Mouse (Mus musculus) limb, embryonic 13.5 days (tissue): ENCODE measurements around the gene Chac1. TPM values are rescaled to one million over a fixed set of nuclear protein-coding genes. Genes with fewer than 3 reads are reported as not detected.

ENCODE experiments used
- ATAC-seq: fragments of 200-750 bp; cut with Nextera tagmentation; 2 replicates; pipeline ENCODE4 v1.8.0; 2017; ENCODE audit warnings: low read depth, moderate number of reproducible peaks, moderate TSS enrichment; ENCODE audit not compliant: low FRiP score
- H3K27ac ChIP-seq: fragments of 300-500 bp; sonication (generic); 2 replicates; pipeline ENCODE4 v1.5.1; 2015; ENCODE audit warnings: inconsistent platforms, mild to moderate bottlenecking, moderate library complexity
- H3K27me3 ChIP-seq: fragments of 300-500 bp; sonication (generic); 2 replicates; pipeline ENCODE4 v1.6.1; 2015; ENCODE audit warnings: mild to moderate bottlenecking, inconsistent platforms
- H3K36me3 ChIP-seq: fragments of 300-500 bp; sonication (generic); 2 replicates; pipeline ENCODE4 v1.6.1; 2015; ENCODE audit warnings: inconsistent platforms, mild to moderate bottlenecking, moderate library complexity
- H3K4me1 ChIP-seq: fragments of 300-500 bp; sonication (generic); 2 replicates; pipeline ENCODE4 v1.6.1; 2015; ENCODE audit warnings: inconsistent platforms
- H3K4me2 ChIP-seq: fragments of 300-500 bp; sonication (generic); replicated peaks from 2 replicates; pipeline ENCODE4 v1.6.1; 2015; ENCODE audit warnings: inconsistent platforms, mild to moderate bottlenecking, moderate library complexity
- H3K4me3 ChIP-seq: fragments of 300-500 bp; sonication (generic); 2 replicates; pipeline ENCODE4 v1.5.1; 2015; ENCODE audit warnings: moderate library complexity, mild to moderate bottlenecking, inconsistent platforms
- H3K9ac ChIP-seq: fragments of 300-500 bp; sonication (generic); 2 replicates; pipeline ENCODE4 v1.6.1; 2015; ENCODE audit warnings: mild to moderate bottlenecking, inconsistent platforms
- H3K9me3 ChIP-seq: fragments of 300-500 bp; sonication (generic); 2 replicates; pipeline ENCODE4 v1.6.1; 2016; ENCODE audit warnings: inconsistent platforms
- WGBS: fragments of 180-500 bp; shearing (Covaris S2); methylation state at CpG from one replicate; pipeline ENCODE4 v1.1.7; 2015; 5-methylcytosine and 5-hydroxymethylcytosine counted together
- polyA plus RNA-seq: library from polyadenylated mRNA; unstranded; fragments of >200 nt; fragmentation: Nextera tagmentation; extraction: Ambion mirVana; gene quantifications from 2 replicates; pipeline ENCODE4 v1.2.1, GENCODE M21; 2015

Chac1 gene
- polyA plus RNA-seq, 1 experiment from 2014 or later = 0.70 TPM

DNA sequence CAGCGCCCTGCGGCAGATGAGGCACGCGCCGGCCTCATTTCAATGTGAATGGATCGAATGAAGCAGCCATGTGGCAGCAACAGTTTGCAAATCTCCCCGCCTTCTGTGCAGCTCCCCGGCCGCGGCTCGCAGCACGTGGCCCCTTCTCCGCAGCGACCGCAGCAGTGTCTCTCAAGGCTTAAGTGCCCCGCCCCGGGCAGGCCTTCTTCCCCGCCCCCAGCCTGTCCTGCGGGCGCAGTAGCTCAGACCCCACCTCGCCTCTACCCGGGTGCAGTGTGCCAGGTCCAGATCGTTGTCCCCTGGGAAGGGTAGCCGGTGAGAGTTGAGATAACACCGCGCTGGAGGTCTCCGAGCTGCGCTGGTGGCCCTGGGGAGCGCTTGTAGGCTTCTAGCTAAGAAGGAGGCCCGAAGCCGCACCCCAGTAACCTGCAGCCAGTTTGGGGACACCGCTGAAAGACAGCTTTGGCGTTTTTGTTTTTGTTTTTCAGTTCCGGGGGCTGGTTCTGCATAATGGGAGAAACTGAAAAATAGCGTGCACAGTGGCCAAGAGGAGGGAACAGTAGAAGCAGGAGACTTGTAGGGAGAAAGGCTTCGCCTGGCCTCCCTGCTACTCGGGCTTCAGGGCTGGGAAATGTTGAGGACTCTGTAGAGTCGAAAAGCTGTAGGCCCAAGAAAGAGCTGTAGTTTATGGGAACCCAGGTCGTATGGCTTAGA is 28.3 kb upstream of the Chac1 start:
- Histone ChIP-seq H3K36me3 (no peaks in the 10 kb centered on the region), H3K9me3 (no peaks in the 10 kb centered on the region), H3K4me2 (peak overlapping the region; percentile 73), H3K27me3 (peaks cover 82% of the 10 kb centered on the region), H3K4me3 (peak overlapping the region; percentile 40), H3K9ac (peak overlapping the region; percentile 61), H3K4me1 (peaks cover 58% of the 10 kb centered on the region), H3K27ac (no peak overlapping the region)
- no peak for ATAC-seq
- 6% methylated on average over 39 of the region's 39 CpGs for WGBS

DNA sequence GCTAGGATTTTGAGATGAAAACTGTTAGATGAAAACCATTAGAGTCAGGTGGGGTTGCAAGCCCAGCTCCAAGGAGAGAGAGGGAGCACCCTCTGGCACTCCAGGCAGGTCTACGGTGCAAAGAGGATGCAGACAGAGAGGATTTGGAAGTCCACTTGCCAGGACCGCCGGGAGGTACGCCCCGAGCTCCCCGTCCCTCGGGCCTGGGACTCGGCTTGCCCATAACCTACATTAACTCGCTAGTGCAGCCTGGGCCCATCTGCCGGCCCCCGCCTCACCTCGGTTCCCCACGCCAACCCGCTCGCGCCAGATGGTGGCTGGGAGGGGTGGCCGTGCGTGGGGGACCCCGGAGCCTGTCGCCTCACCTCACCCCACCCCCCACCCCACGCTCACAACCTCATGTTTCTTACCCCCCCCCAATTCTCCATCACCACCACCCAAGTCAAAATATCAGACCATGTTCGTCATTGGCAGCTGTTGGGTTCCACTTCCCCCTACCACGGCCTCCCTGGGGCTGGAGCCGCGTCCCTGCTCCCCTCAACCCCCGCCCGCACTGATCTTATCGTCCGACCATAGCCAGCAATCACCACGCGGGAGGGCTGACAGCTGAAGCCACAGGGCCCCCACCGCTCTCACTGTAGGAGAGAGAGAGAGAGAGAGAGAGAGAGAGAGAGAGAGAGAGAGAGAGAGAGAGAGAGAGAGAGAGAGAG is 27.0 kb upstream of the Chac1 start:
- ATAC-seq = no peak
- no peaks in the 10 kb centered on the region for H3K36me3 ChIP-seq
- H3K9ac ChIP-seq = no peak overlapping the region
- H3K27me3 ChIP-seq = peaks cover 95% of the 10 kb centered on the region
- H3K27ac ChIP-seq = no peak overlapping the region
- no peaks in the 10 kb centered on the region for H3K9me3 ChIP-seq
- peak overlapping the region; percentile 51 for H3K4me3 ChIP-seq
- 2% methylated on average over 27 of the region's 32 CpGs for WGBS
- H3K4me1 ChIP-seq = peaks cover 58% of the 10 kb centered on the region
- H3K4me2 ChIP-seq = peak overlapping the region; percentile 89

DNA sequence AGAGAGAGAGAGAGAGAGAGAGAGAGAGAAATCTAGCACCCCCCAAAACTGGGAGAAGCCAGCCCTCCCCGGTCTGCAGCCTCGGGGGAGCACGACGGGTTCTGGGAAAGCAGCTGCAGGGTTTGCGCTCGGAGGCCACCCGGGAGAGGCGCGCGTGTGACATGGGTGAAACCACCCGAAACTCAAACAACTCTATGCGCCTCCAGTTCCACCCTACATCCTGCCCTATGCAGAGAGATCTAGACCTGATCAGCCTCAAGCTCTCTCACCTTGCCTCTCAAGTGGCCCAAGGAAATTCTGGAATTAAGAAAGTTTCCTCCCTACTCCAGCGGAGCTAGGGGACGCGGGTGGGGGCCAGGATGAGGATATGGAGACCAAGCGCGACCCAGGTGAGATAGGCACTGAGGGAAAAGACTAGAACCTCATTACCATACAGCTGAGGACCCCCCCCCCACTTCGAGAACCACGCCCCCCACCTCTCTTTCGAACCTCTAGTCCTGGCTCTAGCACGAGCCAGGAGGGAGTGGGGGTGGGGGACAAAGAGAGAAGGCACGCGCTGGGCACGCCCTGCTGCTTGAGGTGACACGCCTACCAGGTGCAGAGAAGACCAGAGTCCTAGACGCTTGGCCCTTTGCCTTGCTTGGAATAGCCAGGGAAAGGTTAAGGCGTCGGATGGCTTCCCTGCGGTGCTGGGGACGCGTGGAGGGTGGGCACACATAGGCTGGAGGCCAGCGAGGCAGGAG is 26.3 kb upstream of the Chac1 start:
- Histone ChIP-seq H3K4me1 (peaks cover 58% of the 10 kb centered on the region), H3K9me3 (no peaks in the 10 kb centered on the region), H3K4me3 (peak overlapping the region; percentile 51), H3K4me2 (peak overlapping the region; percentile 89), H3K36me3 (no peaks in the 10 kb centered on the region), H3K27me3 (peaks cover 97% of the 10 kb centered on the region), H3K27ac (no peak overlapping the region), H3K9ac (no peak overlapping the region)
- ATAC-seq = no peak
- WGBS = under 1% methylated on average over 32 of the region's 32 CpGs

DNA sequence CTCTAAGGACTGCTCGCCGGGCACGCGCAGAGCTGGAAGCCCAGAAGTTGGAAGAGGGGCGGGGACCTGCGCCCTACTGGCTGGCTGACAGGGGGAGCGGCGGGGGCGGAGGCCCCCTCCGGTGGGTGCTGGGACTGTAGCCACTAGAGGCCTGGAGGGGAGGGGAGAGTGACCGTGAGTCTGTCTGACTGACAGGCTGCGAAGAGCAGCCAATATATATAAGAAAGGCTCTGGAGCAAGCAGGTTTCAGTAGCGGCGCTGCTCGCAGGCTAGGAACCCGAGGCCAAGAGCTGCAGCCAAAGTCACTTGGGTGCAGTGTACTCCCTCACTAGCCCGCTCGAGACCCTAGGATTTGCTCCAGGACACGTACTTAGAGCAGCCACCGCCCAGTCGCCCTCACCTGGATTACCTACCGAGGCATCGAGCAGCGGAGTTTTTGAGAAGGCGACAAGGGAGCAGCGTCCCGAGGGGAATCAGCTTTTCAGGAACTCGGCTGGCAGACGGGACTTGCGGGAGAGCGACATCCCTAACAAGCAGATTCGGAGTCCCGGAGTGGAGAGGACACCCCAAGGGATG is 25.4 kb upstream of the Chac1 start, which contains the start of gene Dll4:
Gene Dll4 (plus strand): TSS at position 217 of the 576 bp plus-strand sequence.
- peaks cover 58% of the 10 kb centered on the region for H3K4me1 ChIP-seq
- 0 out of 2 replicates have a peak, but pooled peaks have one; percentile 21 for ATAC-seq
- WGBS = under 1% methylated on average over 32 of the region's 33 CpGs

DNA sequence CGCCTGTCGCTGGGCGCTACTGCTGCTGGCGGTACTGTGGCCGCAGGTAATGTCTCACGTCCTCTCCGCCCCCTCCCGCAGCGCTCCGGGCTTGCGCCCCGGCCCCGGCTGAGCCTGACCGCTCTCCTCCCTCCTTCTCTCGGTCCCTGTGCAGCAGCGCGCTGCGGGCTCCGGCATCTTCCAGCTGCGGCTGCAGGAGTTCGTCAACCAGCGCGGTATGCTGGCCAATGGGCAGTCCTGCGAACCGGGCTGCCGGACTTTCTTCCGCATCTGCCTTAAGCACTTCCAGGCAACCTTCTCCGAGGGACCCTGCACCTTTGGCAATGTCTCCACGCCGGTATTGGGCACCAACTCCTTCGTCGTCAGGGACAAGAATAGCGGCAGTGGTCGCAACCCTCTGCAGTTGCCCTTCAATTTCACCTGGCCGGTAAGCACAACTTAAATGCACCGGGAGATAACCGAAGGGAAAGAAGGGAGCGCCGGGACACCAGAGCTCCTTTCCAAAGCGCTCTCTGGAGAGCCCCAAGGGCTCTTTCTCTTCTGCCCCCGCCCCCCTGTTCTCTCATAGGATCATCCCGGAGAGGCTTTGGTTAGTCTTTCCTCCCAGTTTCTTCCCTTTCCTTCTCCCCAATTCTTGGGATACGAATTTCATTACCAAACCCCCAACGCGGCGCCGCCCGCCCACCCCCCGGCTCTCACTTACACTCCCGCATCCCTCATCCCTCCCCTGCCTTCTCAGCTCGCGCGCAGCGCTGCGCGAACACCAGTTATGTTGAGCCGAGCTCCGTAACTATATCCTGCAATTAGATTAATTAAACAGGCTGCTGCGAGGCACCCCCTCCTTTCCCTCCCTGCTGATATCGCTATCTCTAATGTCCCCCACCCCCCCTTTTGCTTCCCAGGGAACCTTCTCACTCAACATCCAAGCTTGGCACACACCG is 24.6 kb upstream of the Chac1 start:
- ATAC-seq = no peak
- Histone ChIP-seq H3K27ac (no peak overlapping the region), H3K9me3 (no peaks in the 10 kb centered on the region), H3K27me3 (peaks cover 99% of the 10 kb centered on the region), H3K4me3 (peak overlapping the region; percentile 51), H3K9ac (peak overlapping the region; percentile 60), H3K4me2 (peak overlapping the region; percentile 89), H3K36me3 (no peaks in the 10 kb centered on the region), H3K4me1 (peaks cover 54% of the 10 kb centered on the region)
- WGBS = under 1% methylated on average over 61 of the region's 61 CpGs

More for the DNA sequence above, 25.4 kb upstream of the Chac1 start, which contains the start of gene Dll4:
- peak within 1 kb of the TSS; percentile 51 for H3K4me3 ChIP-seq
- no peaks in the 10 kb centered on the region for H3K36me3 ChIP-seq
- H3K4me2 ChIP-seq = peak within 1 kb of the TSS; percentile 89
- no peak within 1 kb of the TSS for H3K27ac ChIP-seq
- H3K9me3 ChIP-seq = no peaks in the 10 kb centered on the region
- H3K27me3 ChIP-seq = peaks cover 99% of the 10 kb centered on the region
- peak within 1 kb of the TSS; percentile 60 for H3K9ac ChIP-seq

DNA sequence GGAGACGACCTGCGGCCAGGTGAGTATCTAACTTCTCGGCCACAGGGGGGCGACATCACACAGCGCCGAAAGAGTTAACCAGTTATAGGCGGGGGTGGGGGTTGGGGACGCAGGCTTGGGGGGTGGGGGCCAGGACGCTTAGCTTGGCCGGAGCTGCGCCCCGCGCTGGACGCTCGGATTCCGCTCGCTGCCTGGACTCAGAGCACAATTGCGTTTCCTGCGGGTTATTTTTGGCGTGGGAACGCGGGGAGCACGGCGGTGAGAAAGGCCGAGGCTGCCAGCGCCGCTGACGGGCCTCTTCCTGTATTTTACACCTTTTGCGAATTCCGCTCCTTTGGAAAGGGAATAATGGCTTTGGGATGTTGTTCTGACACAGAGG is 23.9 kb upstream of the Chac1 start:
- Histone ChIP-seq H3K4me3 (peak overlapping the region; percentile 51), H3K4me2 (peak overlapping the region; percentile 89), H3K27me3 (peaks cover 99% of the 10 kb centered on the region), H3K36me3 (no peaks in the 10 kb centered on the region), H3K9me3 (no peaks in the 10 kb centered on the region), H3K9ac (peak overlapping the region; percentile 60; the same call in 1 of the 2 replicates), H3K27ac (no peak overlapping the region), H3K4me1 (peaks cover 47% of the 10 kb centered on the region)
- WGBS = under 1% methylated on average over 30 of the region's 30 CpGs
- ATAC-seq = no peak

DNA sequence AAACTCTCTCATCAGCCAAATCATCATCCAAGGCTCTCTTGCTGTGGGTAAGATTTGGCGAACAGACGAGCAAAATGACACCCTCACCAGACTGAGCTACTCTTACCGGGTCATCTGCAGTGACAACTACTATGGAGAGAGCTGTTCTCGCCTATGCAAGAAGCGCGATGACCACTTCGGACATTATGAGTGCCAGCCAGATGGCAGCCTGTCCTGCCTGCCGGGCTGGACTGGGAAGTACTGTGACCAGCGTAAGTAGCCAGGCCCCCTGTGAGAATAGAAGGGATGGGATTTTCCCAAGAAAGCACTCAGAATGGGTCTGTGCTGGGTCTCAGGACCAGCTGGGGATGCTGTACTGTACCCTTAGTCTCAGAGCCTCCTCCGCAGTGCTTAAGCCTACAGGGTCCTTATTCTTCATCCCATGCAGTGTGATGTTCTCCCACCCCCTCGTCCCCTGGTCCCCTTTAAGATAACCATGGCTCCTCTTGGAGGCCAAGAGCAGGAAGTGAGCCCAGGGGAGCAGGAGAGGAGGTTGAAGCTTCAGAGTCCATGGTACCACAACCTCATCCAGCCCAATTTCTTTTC is 23.0 kb upstream of the Chac1 start:
- 21% methylated on average over 11 of the region's 11 CpGs for WGBS
- Histone ChIP-seq H3K4me2 (peak overlapping the region; percentile 15; the same call in 1 of the 2 replicates), H3K9ac (no peak overlapping the region)

DNA sequence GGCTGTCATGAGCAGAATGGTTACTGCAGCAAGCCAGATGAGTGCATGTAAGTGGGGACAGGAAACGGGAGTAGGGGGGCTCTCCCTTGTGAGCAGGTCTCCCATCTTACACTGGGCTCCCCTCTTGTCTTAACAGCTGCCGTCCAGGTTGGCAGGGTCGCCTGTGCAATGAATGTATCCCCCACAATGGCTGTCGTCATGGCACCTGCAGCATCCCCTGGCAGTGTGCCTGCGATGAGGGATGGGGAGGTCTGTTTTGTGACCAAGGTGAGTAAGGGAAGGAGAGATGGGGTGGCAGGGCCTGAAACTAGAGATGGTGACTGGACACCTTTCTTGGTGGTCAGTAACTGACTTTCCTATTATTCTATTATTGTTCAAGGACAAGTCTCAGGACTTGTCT is 22.5 kb upstream of the Chac1 start:
- Histone ChIP-seq H3K4me3 (peak overlapping the region; percentile 51), H3K27me3 (peaks cover 90% of the 10 kb centered on the region), H3K9me3 (no peaks in the 10 kb centered on the region), H3K27ac (no peak overlapping the region), H3K4me1 (peaks cover 38% of the 10 kb centered on the region), H3K9ac (no peak overlapping the region), H3K36me3 (no peaks in the 10 kb centered on the region), H3K4me2 (peak overlapping the region; percentile 15; the same call in 1 of the 2 replicates)
- ATAC-seq = no peak
- WGBS = 35% methylated on average over 5 of the region's 5 CpGs

More for the DNA sequence above, 23.0 kb upstream of the Chac1 start:
- no peaks in the 10 kb centered on the region for H3K9me3 ChIP-seq
- ATAC-seq = no peak
- H3K4me3 ChIP-seq = peak overlapping the region; percentile 51
- peaks cover 38% of the 10 kb centered on the region for H3K4me1 ChIP-seq
- peaks cover 95% of the 10 kb centered on the region for H3K27me3 ChIP-seq
- no peak overlapping the region for H3K27ac ChIP-seq
- no peaks in the 10 kb centered on the region for H3K36me3 ChIP-seq

DNA sequence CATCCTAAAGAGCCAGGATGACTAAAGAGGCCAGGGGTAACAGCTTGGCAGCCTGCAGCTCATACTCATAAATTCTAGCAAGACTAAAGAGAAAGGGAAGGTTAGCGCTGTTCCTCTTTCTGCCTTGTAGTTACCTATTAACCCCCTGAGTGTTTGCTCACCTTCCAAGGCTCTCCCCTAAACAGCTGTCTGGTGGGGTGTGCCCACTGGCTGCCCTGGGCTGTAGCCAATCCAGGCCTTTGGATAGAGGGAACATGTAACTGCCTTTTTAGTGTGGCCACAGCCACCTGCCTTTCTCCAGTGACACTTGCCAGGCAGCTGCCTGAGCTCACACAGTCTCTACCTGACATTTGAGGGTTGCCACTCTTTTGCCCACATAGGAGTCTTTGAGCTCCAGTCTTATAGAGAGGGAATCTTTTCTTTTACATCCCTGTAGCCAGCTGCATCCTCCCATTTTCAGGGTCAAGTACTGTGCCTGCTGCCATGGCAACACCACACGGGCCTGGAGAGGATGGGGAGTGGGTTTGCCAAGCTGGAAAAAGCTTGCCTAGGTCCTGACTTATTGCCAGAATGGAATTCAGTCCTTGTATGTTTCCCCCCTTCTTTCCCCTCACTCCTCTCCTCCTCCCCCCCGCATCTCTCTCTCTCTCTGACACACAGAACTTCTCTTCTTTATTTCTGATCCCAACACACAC is 21.8 kb upstream of the Chac1 start:
- Histone ChIP-seq H3K4me2 (no peak overlapping the region), H3K27me3 (peaks cover 83% of the 10 kb centered on the region), H3K36me3 (no peaks in the 10 kb centered on the region), H3K9ac (no peak overlapping the region), H3K4me3 (no peak overlapping the region), H3K9me3 (no peaks in the 10 kb centered on the region), H3K4me1 (peaks cover 32% of the 10 kb centered on the region), H3K27ac (no peak overlapping the region)
- no peak for ATAC-seq
- WGBS = 42% methylated on average over 3 of the region's 3 CpGs

DNA sequence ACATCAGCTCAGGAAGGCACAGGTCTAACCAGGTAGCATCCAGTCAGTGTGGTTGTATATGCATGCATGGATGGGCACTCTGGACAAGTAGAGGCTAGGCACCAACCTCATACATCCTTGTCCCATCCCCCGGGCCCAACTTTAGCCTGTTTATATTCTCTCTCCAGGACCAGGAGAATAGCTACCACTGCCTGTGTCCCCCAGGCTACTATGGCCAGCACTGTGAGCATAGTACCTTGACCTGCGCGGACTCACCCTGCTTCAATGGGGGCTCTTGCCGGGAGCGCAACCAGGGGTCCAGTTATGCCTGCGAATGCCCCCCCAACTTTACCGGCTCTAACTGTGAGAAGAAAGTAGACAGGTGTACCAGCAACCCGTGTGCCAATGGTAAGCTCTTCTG is 20.2 kb upstream of the Chac1 start:
- Histone ChIP-seq H3K4me1 (peaks cover 17% of the 10 kb centered on the region), H3K27me3 (peaks cover 68% of the 10 kb centered on the region), H3K9me3 (no peaks in the 10 kb centered on the region), H3K27ac (no peak overlapping the region), H3K4me2 (no peak overlapping the region; the same call in 1 of the 2 replicates), H3K4me3 (no peak overlapping the region), H3K9ac (no peak overlapping the region), H3K36me3 (no peaks in the 10 kb centered on the region)
- ATAC-seq = no peak
- 90% methylated on average over 8 of the region's 8 CpGs for WGBS
